Mouse (Mus musculus): ENCODE measurements around the gene Nfkb1. TPM values are rescaled to one million over a fixed set of nuclear protein-coding genes. Genes with fewer than 3 reads are reported as not detected.

Gene Nfkb1
- total and polyA plus RNA-seq, 3 experiments: 271 to 369 (median 346) TPM

GRCm38 (mm10) chr3:135579179-135579578 lies 112.2 kb downstream of the Nfkb1 start:
- H3K27me3 ChIP-seq (replicated peaks): no peaks in the 10 kb centered on the region
- TF ChIP-seq POLR2AphosphoS2 (IDR thresholded peaks at IDR 0.05; ENCODE audit: low read depth, low read length) (no peak), EP300 (IDR thresholded peaks at IDR 0.05; ENCODE audit: low read length) (peak; percentile 34; the same call in 1 of the 2 replicates), IRF4 (IDR thresholded peaks at IDR 0.05; ENCODE audit: low read depth, low read length) (no peak), BHLHE40 (IDR thresholded peaks at IDR 0.05; ENCODE audit: low read depth, low read length) (no peak), TBP (conservative IDR thresholded peaks at IDR 0.05; ENCODE audit: low read depth, low read length) (no peak), MEF2A (IDR thresholded peaks at IDR 0.05; ENCODE audit: borderline replicate concordance, low read depth, low read length) (no peak), POLR2A (IDR thresholded peaks at IDR 0.05; ENCODE audit: low read depth, low read length) (no peak), ELF1 (IDR thresholded peaks at IDR 0.05; ENCODE audit: low read depth, low read length) (peak; percentile 36; the same call in 1 of the 2 replicates)
- H3K4me3 ChIP-seq (replicated peaks in 1 of 3; ENCODE audit: low read depth in 2 of 3, low read length in 2 of 3, poor library complexity in 1 of 3): no peak overlapping the region
- peaks cover 4 to 11% of the 10 kb centered on the region in 2 experiments for H3K36me3 ChIP-seq (replicated peaks in 1 of 2; ENCODE audit: control insufficient read depth in 1 of 2, insufficient read depth in 1 of 2, low read length in 1 of 2)
- H3K79me2 ChIP-seq (replicated peaks; ENCODE audit: control insufficient read depth, extremely low read depth, insufficient read depth, poor library complexity, severe bottlenecking): no peaks in the 10 kb centered on the region
- DNase-seq (ENCODE audit: extremely low read depth): peak; percentile 48
- H3K27ac ChIP-seq (ENCODE audit: insufficient read depth, low read depth): no peak overlapping the region
- H3K9ac ChIP-seq (ENCODE audit: insufficient read depth, low read depth): no peak overlapping the region
- dilution Hi-C loops (cut with MboI; ENCODE audit: extremely low pct_ligation_motif_present, extremely low pct_unique_long_range_greater_than_20kb, low sequenced_read_pairs) (no loop called here), in situ Hi-C loops (cut with MboI; ENCODE audit: low pct_ligation_motif_present, low pct_unique_long_range_greater_than_20kb, low sequenced_read_pairs) (no loop called here)
- peaks cover 22 to 51% of the 10 kb centered on the region in 2 experiments for H3K4me1 ChIP-seq (ENCODE audit: control insufficient read depth in 1 of 2, insufficient read depth in 2 of 2)
- no peak overlapping the region for H3K4me2 ChIP-seq (ENCODE audit: insufficient read depth, low read depth, poor library complexity, severe bottlenecking)
- H3K9me3 ChIP-seq (replicated peaks; ENCODE audit: low read length): peaks cover 6% of the 10 kb centered on the region

- dilution Hi-C loops (cut with MboI; ENCODE audit: extremely low pct_ligation_motif_present, extremely low pct_unique_long_range_greater_than_20kb, low sequenced_read_pairs): no loop called here
- Histone ChIP-seq H3K4me2 (ENCODE audit: insufficient read depth, low read depth, poor library complexity, severe bottlenecking) (no peak overlapping the region), H3K4me1 (ENCODE audit: control insufficient read depth in 1 of 2, insufficient read depth in 2 of 2) (peaks cover 22 to 57% of the 10 kb centered on the region in 2 experiments), H3K79me2 (replicated peaks; ENCODE audit: control insufficient read depth, extremely low read depth, insufficient read depth, poor library complexity, severe bottlenecking) (no peaks in the 10 kb centered on the region), H3K27ac (ENCODE audit: insufficient read depth, low read depth) (no peak overlapping the region), H3K9ac (ENCODE audit: insufficient read depth, low read depth) (no peak overlapping the region), H3K4me3 (replicated peaks in 1 of 3; ENCODE audit: low read depth in 2 of 3, low read length in 2 of 3, poor library complexity in 1 of 3) (no peak overlapping the region), H3K36me3 (replicated peaks in 1 of 2; ENCODE audit: control insufficient read depth in 1 of 2, insufficient read depth in 1 of 2, low read length in 1 of 2) (peaks cover 0 to 6% of the 10 kb centered on the region in 2 experiments), H3K9me3 (replicated peaks; ENCODE audit: low read length) (peaks cover 6% of the 10 kb centered on the region), H3K27me3 (replicated peaks) (no peaks in the 10 kb centered on the region)
- 0 out of 2 replicates have a peak, but pooled peaks have one; percentile 18 for TF ChIP-seq KAT2A (IDR thresholded peaks at IDR 0.05; ENCODE audit: insufficient replicate concordance, low read length)
- TF ChIP-seq ZNF384 (IDR thresholded peaks at IDR 0.05; ENCODE audit: low read depth, low read length): peak; percentile 65
- no peak for TF ChIP-seq MAX (IDR thresholded peaks at IDR 0.05; ENCODE audit: low read length)
- TF ChIP-seq UBTF (IDR thresholded peaks at IDR 0.05; ENCODE audit: low read depth, low read length): 0 out of 2 replicates have a peak, but pooled peaks have one; percentile 35
- DNase-seq (ENCODE audit: extremely low read depth): no peak
- in situ Hi-C loops (cut with MboI; ENCODE audit: low pct_ligation_motif_present, low pct_unique_long_range_greater_than_20kb, low sequenced_read_pairs): no loop called here
Measured at GRCm38 (mm10) chr3:135578588-135579140, 112.7 kb downstream of the Nfkb1 start.

DNA sequence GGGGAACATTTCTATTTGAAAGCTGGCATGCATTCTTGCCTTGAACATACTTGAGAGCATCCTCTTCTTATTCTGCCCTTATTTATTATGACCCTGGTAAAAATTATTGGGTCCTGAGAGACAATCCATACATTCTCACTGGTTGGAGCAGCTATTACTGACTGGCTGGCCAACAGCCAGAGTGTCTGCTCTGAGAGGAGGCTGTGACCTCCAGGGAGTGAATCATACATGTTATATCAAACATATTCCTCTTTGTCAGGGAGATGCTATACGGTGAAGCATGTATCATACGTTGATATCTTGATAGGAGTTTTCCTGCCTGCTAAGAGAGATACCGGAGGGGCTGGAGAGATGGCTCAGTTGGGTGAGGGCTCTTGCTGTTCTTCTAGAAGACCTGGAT lies 116.2 kb downstream of the Nfkb1 start:
- Histone ChIP-seq H3K9me3 (replicated peaks; ENCODE audit: low read length) (peaks cover 6% of the 10 kb centered on the region), H3K27ac (ENCODE audit: insufficient read depth, low read depth) (no peak overlapping the region), H3K4me1 (ENCODE audit: control insufficient read depth in 1 of 2, insufficient read depth in 2 of 2) (peaks cover 8 to 54% of the 10 kb centered on the region in 2 experiments), H3K9ac (ENCODE audit: insufficient read depth, low read depth) (no peak overlapping the region), H3K79me2 (replicated peaks; ENCODE audit: control insufficient read depth, extremely low read depth, insufficient read depth, poor library complexity, severe bottlenecking) (no peaks in the 10 kb centered on the region), H3K36me3 (replicated peaks in 1 of 2; ENCODE audit: control insufficient read depth in 1 of 2, insufficient read depth in 1 of 2, low read length in 1 of 2) (peaks cover 6 to 17% of the 10 kb centered on the region in 2 experiments), H3K27me3 (replicated peaks) (no peaks in the 10 kb centered on the region), H3K4me2 (ENCODE audit: insufficient read depth, low read depth, poor library complexity, severe bottlenecking) (no peak overlapping the region), H3K4me3 (replicated peaks in 1 of 3; ENCODE audit: low read depth in 2 of 3, low read length in 2 of 3, poor library complexity in 1 of 3) (no peak overlapping the region)
- no peak for DNase-seq (ENCODE audit: extremely low read depth)
- no peak for TF ChIP-seq ZC3H11A (IDR thresholded peaks at IDR 0.05; ENCODE audit: low read depth, low read length)
- dilution Hi-C loops (cut with MboI; ENCODE audit: extremely low pct_ligation_motif_present, extremely low pct_unique_long_range_greater_than_20kb, low sequenced_read_pairs) (no loop called here), in situ Hi-C loops (cut with MboI; ENCODE audit: low pct_ligation_motif_present, low pct_unique_long_range_greater_than_20kb, low sequenced_read_pairs) (no loop called here)

Data from CH12.LX (cell line).